Mouse (Mus musculus): ENCODE data around the gene Lsamp.

DNA sequence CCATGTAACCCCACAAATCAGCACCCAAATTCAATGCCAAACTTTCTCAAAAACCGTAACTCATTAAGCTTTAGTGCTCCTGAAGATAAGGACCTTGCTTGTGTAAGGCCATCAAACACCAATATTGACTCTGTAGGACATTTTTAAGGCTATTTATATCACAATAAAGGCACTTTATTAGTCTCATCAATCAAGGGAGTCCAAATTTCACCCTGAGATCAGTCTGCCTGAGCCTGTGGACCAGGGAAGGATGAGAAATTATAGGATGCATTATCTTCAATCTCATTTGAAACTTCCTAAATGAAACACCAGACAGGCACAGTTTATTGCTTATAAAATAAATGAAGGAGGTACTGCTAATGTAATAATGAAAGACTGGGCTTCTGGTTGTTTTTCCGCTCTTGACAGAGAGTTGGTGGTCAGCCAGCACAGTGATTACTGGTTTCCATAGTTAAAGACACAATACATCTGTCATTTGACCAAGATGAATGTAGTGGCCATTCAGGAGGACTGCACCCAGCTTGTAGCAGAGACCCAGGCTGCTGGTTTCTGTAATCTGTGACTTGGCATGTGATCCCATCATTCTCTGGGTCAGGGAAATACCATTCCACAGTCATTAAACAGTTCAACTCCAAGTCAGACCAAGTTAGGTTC is 1855.7 kb downstream of the Lsamp start:
- no peak for TF ChIP-seq CTCF (IDR thresholded peaks at IDR 0.05)
- TF ChIP-seq EP300 (IDR thresholded peaks at IDR 0.05; ENCODE audit: insufficient read depth, low read depth, low read length), result no peak
- TF ChIP-seq POLR2A (IDR thresholded peaks at IDR 0.05; ENCODE audit: insufficient read depth, low read depth, low read length), result no peak
